Mouse (Mus musculus) gastrocnemius, postnatal 25 days (tissue): Measurements from ENCODE around the gene Pelo. TPM values are rescaled to one million over a fixed set of nuclear protein-coding genes. Genes with fewer than 3 reads are reported as not detected.

Experiments
- DNase-seq: peaks from one replicate; pipeline ENCODE4 v3.0.0; 2022
- total RNA-seq, 2 experiments: library from RNA; stranded (reverse); gene quantifications; 1 replicate in 1 of 2; 2 replicates in 1 of 2; pipeline ENCODE4 v1.2.3; 2021

Gene Pelo
- total RNA-seq, 2 experiments from 2014 or later: 9.7 to 11.8 TPM

DNA sequence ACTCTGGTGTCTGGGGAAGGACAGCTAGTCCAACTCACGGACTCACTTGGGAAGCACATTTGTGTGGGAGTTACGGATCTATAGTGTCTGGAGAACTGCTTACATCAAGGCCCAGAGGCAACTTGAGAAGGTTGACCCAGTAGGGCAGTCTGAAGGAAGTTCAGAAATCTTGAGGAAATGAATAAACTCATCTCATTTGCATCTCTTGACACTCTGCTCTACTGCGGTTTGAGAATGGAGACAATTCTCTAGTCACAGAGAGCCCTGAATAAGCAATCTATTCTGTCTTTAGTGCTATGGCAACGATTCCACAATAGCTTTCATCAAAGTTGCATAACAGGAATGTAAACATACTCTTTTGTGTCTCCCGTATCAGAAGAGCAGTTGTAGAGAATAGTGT is 7.0 kb upstream of the Pelo start:
- DNase-seq: no peak

GRCm38 (mm10) chr13:115096216-115096615 is 6.2 kb upstream of the Pelo start:
- DNase-seq: no peak

DNA sequence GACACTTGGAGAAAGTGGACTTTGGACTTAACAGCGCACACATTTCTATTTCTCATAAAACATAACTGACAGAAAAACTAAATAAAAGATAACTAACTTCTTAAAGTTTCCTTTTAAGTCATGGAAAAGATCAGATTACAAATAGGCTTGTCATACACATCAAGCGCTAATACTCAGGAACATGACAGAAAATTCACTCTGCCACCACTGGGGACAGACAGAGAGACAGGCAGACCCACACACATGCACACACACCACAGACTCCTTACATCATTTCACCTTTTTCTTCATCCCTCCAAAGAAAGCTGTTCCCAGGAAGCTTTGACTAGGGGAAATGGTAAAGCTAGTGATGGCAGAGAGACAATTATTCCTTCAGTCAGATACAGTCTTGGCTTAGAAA is 5.4 kb upstream of the Pelo start:
- no peak for DNase-seq

DNA sequence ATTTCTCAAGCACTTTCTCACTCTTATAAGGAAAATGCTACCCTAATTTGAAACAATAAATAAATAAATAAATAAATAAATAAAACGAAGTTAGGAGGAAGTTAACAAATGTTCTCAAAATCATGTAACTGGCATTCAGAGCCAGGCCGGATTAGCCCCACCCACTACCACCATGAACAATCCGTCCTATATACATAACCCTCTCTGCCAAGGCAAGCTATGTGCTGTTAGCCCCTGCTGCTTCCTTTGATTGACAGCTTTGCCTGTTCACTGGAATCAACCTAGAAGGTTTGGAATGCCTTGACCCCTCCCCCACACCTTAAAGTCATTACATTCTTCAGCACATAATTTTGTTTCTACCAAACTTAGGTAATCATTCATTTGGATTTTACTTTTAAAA is 1.5 kb upstream of the Pelo start:
- DNase-seq: no peak

- no peak for DNase-seq
These were observed 1.0 kb upstream of the Pelo start for GRCm38 (mm10) chr13:115090977-115091445.

DNA sequence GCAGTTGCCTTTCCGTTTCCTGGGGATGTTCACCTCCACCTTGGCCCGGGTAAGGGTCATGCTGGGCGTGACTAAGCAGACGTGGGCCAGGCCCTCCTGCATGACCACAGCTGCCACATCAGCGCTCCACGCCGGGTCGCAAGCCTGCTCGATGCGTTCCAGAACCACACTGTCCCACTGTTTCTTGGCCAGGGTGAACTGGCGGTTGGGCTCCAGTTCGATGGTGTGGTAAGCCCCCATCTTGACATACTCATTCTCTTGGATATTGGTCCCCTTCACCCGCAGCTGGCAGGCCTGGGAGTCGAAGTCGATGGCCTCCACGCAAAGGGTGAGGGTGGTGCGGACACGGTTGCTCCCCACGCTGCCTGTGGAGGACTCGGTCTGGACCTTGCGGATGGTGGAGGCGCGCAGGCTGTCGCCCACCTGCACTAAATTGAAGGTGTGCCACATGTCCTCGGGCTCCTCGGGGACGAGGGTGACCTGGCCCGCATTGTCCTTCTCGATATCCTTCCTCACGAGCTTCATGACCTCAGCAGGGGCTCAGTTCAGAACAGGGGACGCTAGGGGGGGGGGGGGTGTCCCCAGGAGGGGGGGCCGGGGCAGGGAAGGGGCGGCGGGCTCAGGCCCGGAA is 476 bp downstream of the Pelo start:
- peak; percentile 22 for DNase-seq

- DNase-seq: no peak
These were observed 979 bp downstream of the Pelo start for GRCm38 (mm10) chr13:115089020-115089394.

- DNase-seq: no peak
These were observed 4.0 kb downstream of the Pelo start for GRCm38 (mm10) chr13:115085974-115086373.

GRCm38 (mm10) chr13:115082339-115082738 is 7.6 kb downstream of the Pelo start:
- no peak for DNase-seq

DNA sequence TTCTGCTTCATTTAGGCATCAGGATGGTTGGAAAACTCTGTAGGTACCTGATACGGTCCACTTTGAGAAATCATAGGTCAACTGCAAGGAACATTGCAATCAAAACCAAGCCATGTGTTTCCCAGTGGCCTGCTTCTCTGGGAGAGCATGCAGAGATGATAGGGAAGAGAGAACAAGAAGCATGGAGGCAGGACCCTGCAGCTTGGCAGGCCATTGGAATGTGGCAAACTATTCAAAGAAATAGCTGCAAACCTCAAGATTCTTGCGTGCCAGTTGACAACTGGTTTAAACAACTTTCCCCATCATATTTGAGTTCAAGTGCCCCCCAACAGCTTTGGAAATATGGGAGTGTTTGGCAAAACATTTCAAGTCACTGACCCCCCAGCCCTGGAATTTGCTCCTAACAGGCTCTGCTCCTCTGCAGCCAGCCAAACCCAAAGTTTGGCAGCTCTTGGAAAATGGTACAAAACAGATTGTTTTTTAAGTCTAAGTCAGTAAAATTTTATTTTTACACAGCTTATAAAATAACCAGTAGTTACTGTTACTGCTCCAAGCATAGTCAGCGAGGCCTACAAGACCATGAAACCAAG is 9.9 kb downstream of the Pelo start:
- no peak for DNase-seq

- no peak for DNase-seq
These were observed 10.8 kb downstream of the Pelo start for GRCm38 (mm10) chr13:115078997-115079685.

DNA sequence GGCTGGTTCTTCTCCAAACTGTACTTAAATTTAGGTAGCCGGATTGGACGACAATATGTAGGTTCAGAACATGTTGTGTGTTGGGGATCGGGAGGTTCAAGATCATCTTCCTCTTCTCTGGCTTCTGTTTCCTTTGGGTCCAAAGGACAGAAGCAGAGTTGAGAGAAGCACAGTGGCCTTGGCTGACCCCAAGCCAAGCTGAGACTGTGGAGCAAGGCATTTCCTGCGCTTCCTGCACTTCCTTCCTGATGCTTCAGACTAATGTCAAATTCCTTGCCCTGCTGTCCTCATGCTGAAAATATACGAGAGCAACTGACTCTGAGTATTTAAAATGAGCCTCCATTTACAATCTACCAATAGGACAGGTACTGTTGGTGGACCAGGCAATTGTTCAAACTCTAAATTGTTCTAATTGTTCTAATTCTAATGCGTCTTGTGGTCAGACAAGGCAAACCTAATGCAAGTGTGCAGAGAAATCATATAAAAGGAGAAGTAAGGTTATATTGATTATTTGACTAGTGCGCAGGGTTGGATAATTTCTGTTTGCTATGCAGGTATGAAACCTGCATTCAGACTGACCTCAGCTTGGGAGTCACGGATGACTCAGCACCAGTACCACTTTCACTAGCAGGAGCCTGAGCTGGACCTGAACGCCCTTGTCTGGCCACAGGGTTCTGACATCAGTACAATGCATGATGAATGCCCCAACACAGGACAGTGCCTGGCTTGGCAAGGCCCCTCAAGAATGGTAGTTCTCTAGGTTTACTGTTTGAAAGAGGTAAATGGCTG is 12.4 kb downstream of the Pelo start:
- DNase-seq: peak; percentile 32

DNA sequence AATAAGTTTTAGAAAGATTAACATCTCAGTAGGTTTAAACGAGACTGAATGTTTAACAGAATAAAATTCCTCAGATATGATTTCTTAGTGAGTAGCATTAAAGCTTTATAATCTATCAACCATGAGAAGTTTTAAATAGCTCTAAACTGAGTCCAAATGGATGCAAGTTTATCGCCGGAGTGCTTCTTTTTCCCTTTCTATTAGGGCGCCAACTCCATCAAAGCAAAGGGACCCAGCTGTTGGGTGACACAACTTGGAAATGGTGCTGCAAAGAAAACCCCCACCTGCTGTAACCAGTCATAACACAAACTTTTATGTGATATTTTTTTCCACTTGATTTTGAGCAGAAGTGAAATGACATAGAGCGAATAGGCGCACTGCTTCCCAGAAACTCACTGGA is 17.6 kb downstream of the Pelo start:
- no peak for DNase-seq

DNA sequence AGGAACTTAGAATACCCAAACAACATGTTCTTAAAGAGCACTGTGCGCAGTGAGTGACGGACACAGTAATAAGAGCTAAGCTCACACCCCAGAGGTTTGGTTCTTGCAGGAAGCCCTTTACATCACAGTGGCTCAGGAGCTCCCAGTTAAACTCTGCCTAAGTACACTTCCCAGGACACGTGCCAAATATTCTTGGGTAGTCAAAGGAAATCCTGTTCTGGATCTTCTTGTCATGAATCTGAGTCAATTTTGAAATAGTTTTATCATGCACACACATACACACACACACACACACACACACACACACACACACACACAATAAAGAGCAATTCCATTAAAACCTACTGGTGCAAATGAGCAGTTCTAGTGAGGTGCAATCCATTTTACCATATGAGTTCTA is 18.6 kb downstream of the Pelo start:
- no peak for DNase-seq

DNA sequence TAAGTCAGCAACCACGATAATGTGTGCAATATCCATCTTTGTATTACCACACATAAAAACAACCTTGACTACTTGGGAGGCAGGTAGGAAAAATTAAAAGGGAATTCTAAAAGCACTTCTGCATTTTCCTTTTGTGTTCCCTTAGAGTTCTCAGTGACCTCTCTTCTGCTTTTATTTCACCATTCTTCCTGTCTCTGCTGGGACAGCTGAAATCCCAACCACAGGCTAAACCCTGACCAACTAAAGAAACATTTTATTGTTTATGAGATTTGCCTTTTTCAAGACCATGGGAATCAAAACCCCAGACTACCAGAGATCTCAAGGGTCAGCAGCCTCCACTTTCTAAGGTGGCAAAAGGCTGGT is 22.0 kb downstream of the Pelo start:
- DNase-seq: no peak

DNA sequence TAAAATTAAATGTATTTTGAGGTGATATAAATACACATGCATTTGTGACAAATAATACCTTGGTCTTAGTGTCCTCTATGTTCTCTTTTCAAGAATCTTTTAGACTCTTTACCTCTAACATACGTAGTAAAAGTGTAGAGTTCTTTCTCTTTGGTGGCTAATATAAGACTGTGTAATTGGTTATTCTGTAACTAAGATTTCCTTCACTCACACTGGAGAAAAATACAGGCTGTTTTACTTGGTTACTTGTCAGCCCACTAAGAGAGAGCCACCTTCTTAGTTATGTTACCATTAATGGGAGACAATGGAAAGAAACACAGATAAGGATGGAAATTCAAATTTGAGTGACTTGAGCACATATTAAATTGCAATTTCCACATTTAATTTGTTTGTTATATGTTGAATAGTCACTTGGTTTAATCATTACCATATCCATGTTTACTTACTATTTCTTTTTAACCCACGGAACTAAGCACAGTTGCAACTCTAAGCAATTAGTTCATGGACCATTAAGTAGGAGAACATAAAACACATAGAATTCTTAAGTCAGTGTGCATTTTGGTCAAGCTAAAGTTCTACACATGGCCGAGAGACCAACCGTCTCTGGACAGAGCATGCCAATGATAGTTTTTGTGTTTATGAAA is 22.5 kb downstream of the Pelo start:
- DNase-seq: no peak

DNA sequence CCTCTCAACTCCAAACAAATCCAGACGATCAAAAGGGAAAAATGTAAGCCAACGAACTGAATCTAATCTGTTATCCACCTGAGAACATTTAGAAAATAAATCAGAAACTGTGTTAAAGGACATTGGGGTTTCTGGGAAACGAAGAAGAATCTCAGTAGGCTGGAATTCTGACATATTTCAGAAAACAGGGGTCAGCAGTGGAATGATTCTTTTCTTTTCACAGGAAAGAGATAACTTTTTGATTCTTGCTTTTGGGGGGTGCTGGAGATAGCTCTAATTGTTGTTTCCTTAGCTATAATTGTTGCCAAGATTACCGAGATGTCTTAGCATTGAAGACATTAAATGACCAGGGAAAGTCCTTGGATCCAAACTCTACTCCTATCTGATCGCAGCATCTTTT is 32.4 kb downstream of the Pelo start:
- no peak for DNase-seq

DNA sequence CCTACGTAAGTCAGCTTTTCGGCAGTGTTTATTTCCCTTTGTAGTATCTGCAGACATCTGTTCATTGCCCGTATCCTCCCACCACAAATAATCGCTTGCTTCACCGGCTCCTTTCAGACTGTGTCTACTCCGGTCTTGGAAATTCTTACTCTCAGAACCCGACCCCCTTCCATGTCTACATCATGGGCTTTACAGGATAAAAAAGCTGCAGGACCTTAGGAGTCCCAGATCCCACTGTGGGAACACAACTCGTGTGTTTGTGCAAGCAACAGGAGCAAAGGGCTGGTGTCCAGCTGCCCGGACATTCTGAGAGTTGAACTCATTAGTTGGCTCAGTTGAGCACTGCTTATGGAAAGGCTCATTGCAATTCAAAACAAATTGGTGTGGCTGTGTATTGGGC is 35.2 kb downstream of the Pelo start:
- DNase-seq: no peak

DNA sequence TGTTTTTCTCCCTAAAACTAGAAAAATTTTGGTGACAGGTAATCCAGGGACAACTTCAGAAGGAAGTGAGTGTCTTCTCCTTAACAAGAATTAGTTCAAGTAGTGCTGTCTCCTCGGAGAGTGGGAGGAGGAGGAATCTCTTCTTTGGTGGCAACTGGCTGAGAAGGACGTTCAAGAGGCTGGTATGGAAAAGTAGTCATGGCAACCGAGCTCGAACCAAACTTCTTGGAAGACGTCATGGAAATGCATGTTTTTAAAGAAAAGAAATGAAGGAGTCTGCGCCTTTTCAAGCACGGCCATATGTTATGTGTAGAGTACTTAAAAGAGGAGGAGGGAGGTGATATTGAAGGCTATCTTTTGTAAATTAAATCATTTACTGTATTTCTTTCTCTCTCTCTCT is 37.4 kb downstream of the Pelo start:
- DNase-seq: no peak

- DNase-seq: no peak
These were observed 39.1 kb downstream of the Pelo start for GRCm38 (mm10) chr13:115050660-115051559.

- DNase-seq: no peak
These were observed 47.3 kb downstream of the Pelo start for GRCm38 (mm10) chr13:115042652-115043051.
